Mouse (Mus musculus): ENCODE data around the gene Hdac7. TPM values are rescaled to one million over a fixed set of nuclear protein-coding genes. Genes with fewer than 3 reads are reported as not detected.
A peak's percentile ranks its signal among the peaks of the same experiment; 100 is the strongest.

Hdac7 gene
- polyA plus RNA-seq, 1 experiment from 2014 or later = 5.8 TPM

GRCm38 (mm10) chr15:97863494-97863881 lies 19.2 kb upstream of the Hdac7 start:
- Histone ChIP-seq H3K4me2 (ENCODE audit: low read depth, low read length) (no peak overlapping the region), H3K27ac (ENCODE audit: low read length) (no peak overlapping the region), H3K9me3 (replicated peaks; ENCODE audit: control insufficient read depth, low read length) (0 out of 2 replicates have a peak, but pooled peaks cover 2% of the 10 kb centered on the region), H3K27me3 (ENCODE audit: control insufficient read depth, insufficient read depth, low read depth, low read length) (no peaks in the 10 kb centered on the region), H3K9ac (ENCODE audit: low read depth, low read length) (no peak overlapping the region), H3K4me3 (ENCODE audit: low read depth, low read length) (no peak overlapping the region), H3K36me3 (ENCODE audit: control insufficient read depth, insufficient read depth) (no peaks in the 10 kb centered on the region), H3K4me1 (ENCODE audit: control insufficient read depth, low read depth, low read length) (no peaks in the 10 kb centered on the region; the same call in 1 of the 2 replicates)
- ATAC-seq (ENCODE audit: low read depth) = no peak
- WGBS (ENCODE audit: insufficient replicate concordance) = 79% methylated on average over 18 of the region's 18 CpGs

GRCm38 (mm10) chr15:97862881-97863493 lies 18.7 kb upstream of the Hdac7 start:
- Histone ChIP-seq H3K36me3 (ENCODE audit: control insufficient read depth, insufficient read depth) (no peaks in the 10 kb centered on the region), H3K4me2 (ENCODE audit: low read depth, low read length) (no peak overlapping the region)
- WGBS (ENCODE audit: insufficient replicate concordance) = 48% methylated on average over 14 of the region's 14 CpGs

GRCm38 (mm10) chr15:97860353-97860752 lies 16.1 kb upstream of the Hdac7 start:
- Histone ChIP-seq H3K9me3 (replicated peaks; ENCODE audit: control insufficient read depth, low read length) (no peaks in the 10 kb centered on the region), H3K36me3 (ENCODE audit: control insufficient read depth, insufficient read depth) (no peaks in the 10 kb centered on the region), H3K9ac (ENCODE audit: low read depth, low read length) (no peak overlapping the region), H3K27me3 (ENCODE audit: control insufficient read depth, insufficient read depth, low read depth, low read length) (no peaks in the 10 kb centered on the region), H3K27ac (ENCODE audit: low read length) (no peak overlapping the region), H3K4me1 (ENCODE audit: control insufficient read depth, low read depth, low read length) (no peaks in the 10 kb centered on the region; the same call in 1 of the 2 replicates), H3K4me3 (ENCODE audit: low read depth, low read length) (no peak overlapping the region), H3K4me2 (ENCODE audit: low read depth, low read length) (no peak overlapping the region)
- ATAC-seq (ENCODE audit: low read depth) = no peak
- 75% methylated on average over 3 of the region's 3 CpGs for WGBS (ENCODE audit: insufficient replicate concordance)

More at GRCm38 (mm10) chr15:97862881-97863493, 18.7 kb upstream of the Hdac7 start:
- Histone ChIP-seq H3K4me3 (ENCODE audit: low read depth, low read length) (no peak overlapping the region), H3K27me3 (ENCODE audit: control insufficient read depth, insufficient read depth, low read depth, low read length) (no peaks in the 10 kb centered on the region), H3K27ac (ENCODE audit: low read length) (no peak overlapping the region), H3K9me3 (replicated peaks; ENCODE audit: control insufficient read depth, low read length) (0 out of 2 replicates have a peak, but pooled peaks cover 2% of the 10 kb centered on the region), H3K4me1 (ENCODE audit: control insufficient read depth, low read depth, low read length) (no peaks in the 10 kb centered on the region; the same call in 1 of the 2 replicates), H3K9ac (ENCODE audit: low read depth, low read length) (no peak overlapping the region)
- no peak for ATAC-seq (ENCODE audit: low read depth)

GRCm38 (mm10) chr15:97858431-97858830 lies 14.1 kb upstream of the Hdac7 start:
- H3K36me3 ChIP-seq (ENCODE audit: control insufficient read depth, insufficient read depth) = no peaks in the 10 kb centered on the region
- WGBS (ENCODE audit: insufficient replicate concordance) = 66% methylated on average over 4 of the region's 4 CpGs
- H3K27ac ChIP-seq (ENCODE audit: low read length) = no peak overlapping the region
- H3K9me3 ChIP-seq (replicated peaks; ENCODE audit: control insufficient read depth, low read length) = no peaks in the 10 kb centered on the region
- H3K4me1 ChIP-seq (ENCODE audit: control insufficient read depth, low read depth, low read length) = no peaks in the 10 kb centered on the region
- H3K4me2 ChIP-seq (ENCODE audit: low read depth, low read length) = no peak overlapping the region
- H3K27me3 ChIP-seq (ENCODE audit: control insufficient read depth, insufficient read depth, low read depth, low read length) = no peaks in the 10 kb centered on the region
- no peak overlapping the region for H3K9ac ChIP-seq (ENCODE audit: low read depth, low read length)
- H3K4me3 ChIP-seq (ENCODE audit: low read depth, low read length) = no peak overlapping the region
- no peak for ATAC-seq (ENCODE audit: low read depth)

- WGBS (ENCODE audit: insufficient replicate concordance) = 49% methylated on average over 6 of the region's 6 CpGs
- no peak overlapping the region for H3K27ac ChIP-seq (ENCODE audit: low read length)
- no peak for ATAC-seq (ENCODE audit: low read depth)
- no peak overlapping the region for H3K4me3 ChIP-seq (ENCODE audit: low read depth, low read length)
- H3K4me2 ChIP-seq (ENCODE audit: low read depth, low read length) = no peak overlapping the region
- H3K9ac ChIP-seq (ENCODE audit: low read depth, low read length) = no peak overlapping the region
- no peaks in the 10 kb centered on the region for H3K27me3 ChIP-seq (ENCODE audit: control insufficient read depth, insufficient read depth, low read depth, low read length)
- peaks cover 20% of the 10 kb centered on the region for H3K4me1 ChIP-seq (ENCODE audit: control insufficient read depth, low read depth, low read length)
- H3K9me3 ChIP-seq (replicated peaks; ENCODE audit: control insufficient read depth, low read length) = no peaks in the 10 kb centered on the region
- no peaks in the 10 kb centered on the region for H3K36me3 ChIP-seq (ENCODE audit: control insufficient read depth, insufficient read depth)
Observed at GRCm38 (mm10) chr15:97854551-97854950, 10.2 kb upstream of the Hdac7 start.

GRCm38 (mm10) chr15:97854059-97854458 lies 9.8 kb upstream of the Hdac7 start:
- no peaks in the 10 kb centered on the region for H3K9me3 ChIP-seq (replicated peaks; ENCODE audit: control insufficient read depth, low read length)
- WGBS (ENCODE audit: insufficient replicate concordance) = 38% methylated on average over 8 of the region's 8 CpGs
- ATAC-seq (ENCODE audit: low read depth) = no peak
- H3K4me1 ChIP-seq (ENCODE audit: control insufficient read depth, low read depth, low read length) = peaks cover 25% of the 10 kb centered on the region
- no peak overlapping the region for H3K4me2 ChIP-seq (ENCODE audit: low read depth, low read length)
- H3K27me3 ChIP-seq (ENCODE audit: control insufficient read depth, insufficient read depth, low read depth, low read length) = no peaks in the 10 kb centered on the region
- no peak overlapping the region for H3K27ac ChIP-seq (ENCODE audit: low read length)
- H3K9ac ChIP-seq (ENCODE audit: low read depth, low read length) = no peak overlapping the region
- H3K4me3 ChIP-seq (ENCODE audit: low read depth, low read length) = no peak overlapping the region
- H3K36me3 ChIP-seq (ENCODE audit: control insufficient read depth, insufficient read depth) = no peaks in the 10 kb centered on the region

DNA sequence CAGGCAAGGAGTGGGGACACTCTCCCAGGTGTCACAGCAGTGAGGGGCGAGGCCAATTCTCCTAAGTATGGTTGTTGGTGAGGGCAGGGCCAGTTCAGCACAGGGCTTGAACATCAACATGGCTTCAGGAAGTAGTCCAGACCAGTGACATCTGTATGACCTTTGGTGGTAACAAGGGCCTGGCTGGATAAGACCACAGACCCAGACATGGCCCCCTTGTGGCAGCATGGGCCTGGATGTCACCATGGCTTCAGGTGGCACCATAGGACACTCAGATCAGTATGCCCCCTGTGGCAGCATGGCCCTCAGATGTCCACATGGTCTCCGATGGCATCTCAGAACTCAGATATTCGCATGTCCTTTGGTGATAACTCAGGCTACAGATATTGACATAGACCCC lies 8.0 kb upstream of the Hdac7 start:
- Histone ChIP-seq H3K36me3 (ENCODE audit: control insufficient read depth, insufficient read depth) (no peaks in the 10 kb centered on the region), H3K4me1 (ENCODE audit: control insufficient read depth, low read depth, low read length) (peaks cover 36% of the 10 kb centered on the region), H3K27me3 (ENCODE audit: control insufficient read depth, insufficient read depth, low read depth, low read length) (no peaks in the 10 kb centered on the region), H3K9me3 (replicated peaks; ENCODE audit: control insufficient read depth, low read length) (no peaks in the 10 kb centered on the region), H3K4me3 (ENCODE audit: low read depth, low read length) (no peak overlapping the region), H3K9ac (ENCODE audit: low read depth, low read length) (no peak overlapping the region), H3K4me2 (ENCODE audit: low read depth, low read length) (no peak overlapping the region), H3K27ac (ENCODE audit: low read length) (no peak overlapping the region)
- no peak for ATAC-seq (ENCODE audit: low read depth)
- 70% methylated on average over 3 of the region's 3 CpGs for WGBS (ENCODE audit: insufficient replicate concordance)

GRCm38 (mm10) chr15:97851011-97851410 lies 6.7 kb upstream of the Hdac7 start:
- Histone ChIP-seq H3K4me3 (ENCODE audit: low read depth, low read length) (no peak overlapping the region), H3K27ac (ENCODE audit: low read length) (peak overlapping the region; percentile 76), H3K27me3 (ENCODE audit: control insufficient read depth, insufficient read depth, low read depth, low read length) (no peaks in the 10 kb centered on the region), H3K4me2 (ENCODE audit: low read depth, low read length) (peak overlapping the region; percentile 40), H3K9ac (ENCODE audit: low read depth, low read length) (peak overlapping the region; percentile 32; the same call in 1 of the 2 replicates), H3K4me1 (ENCODE audit: control insufficient read depth, low read depth, low read length) (peaks cover 46% of the 10 kb centered on the region), H3K36me3 (ENCODE audit: control insufficient read depth, insufficient read depth) (no peaks in the 10 kb centered on the region), H3K9me3 (replicated peaks; ENCODE audit: control insufficient read depth, low read length) (no peaks in the 10 kb centered on the region)
- peak; percentile 65 for ATAC-seq (ENCODE audit: low read depth)
- WGBS (ENCODE audit: insufficient replicate concordance) = 30% methylated on average over 5 of the region's 5 CpGs

GRCm38 (mm10) chr15:97850441-97850840 lies 6.1 kb upstream of the Hdac7 start:
- H3K27me3 ChIP-seq (ENCODE audit: control insufficient read depth, insufficient read depth, low read depth, low read length) = no peaks in the 10 kb centered on the region
- H3K4me1 ChIP-seq (ENCODE audit: control insufficient read depth, low read depth, low read length) = peaks cover 50% of the 10 kb centered on the region
- H3K36me3 ChIP-seq (ENCODE audit: control insufficient read depth, insufficient read depth) = no peaks in the 10 kb centered on the region
- H3K4me3 ChIP-seq (ENCODE audit: low read depth, low read length) = no peak overlapping the region
- ATAC-seq (ENCODE audit: low read depth) = no peak
- H3K27ac ChIP-seq (ENCODE audit: low read length) = peak overlapping the region; percentile 76
- H3K9ac ChIP-seq (ENCODE audit: low read depth, low read length) = no peak overlapping the region; the same call in 1 of the 2 replicates
- 0 out of 2 replicates have a peak overlapping the region, but pooled peaks have one; percentile 40 for H3K4me2 ChIP-seq (ENCODE audit: low read depth, low read length)
- WGBS (ENCODE audit: insufficient replicate concordance) = 7% methylated on average over 2 of the region's 2 CpGs
- no peaks in the 10 kb centered on the region for H3K9me3 ChIP-seq (replicated peaks; ENCODE audit: control insufficient read depth, low read length)
